Mouse (Mus musculus): ENCODE results near the gene Hepacam2.
"Not testable (repeated sequence)": the region's sequence is repeated elsewhere in the genome, so short reads cannot be mapped to it uniquely, and the experiment has no call there.

The Hepacam2 gene

GRCm38 (mm10) chr6:3498162-3498848 lies at the start of gene Hepacam2, which contains the start of gene Vps50:
Gene Hepacam2, minus strand, starts transcription at chr6:3498298.
Gene Vps50, plus strand, starts transcription at chr6:3498382.
- DNase-seq (ENCODE audit: extremely low read depth, insufficient read length, low spot score): peak; percentile 82

- no peak for DNase-seq (ENCODE audit: extremely low read depth, insufficient read length, low spot score)
Observed at GRCm38 (mm10) chr6:3544970-3545369, 46.9 kb upstream of the Hepacam2 start.

- no peak for DNase-seq (ENCODE audit: extremely low read depth, insufficient read length, low spot score)
Observed at GRCm38 (mm10) chr6:3543862-3544261, 45.8 kb upstream of the Hepacam2 start.

- no peak for DNase-seq (ENCODE audit: extremely low read depth, insufficient read length, low spot score)
Observed at GRCm38 (mm10) chr6:3539470-3539869, 41.4 kb upstream of the Hepacam2 start.

- DNase-seq (ENCODE audit: extremely low read depth, insufficient read length, low spot score): no peak
Observed at GRCm38 (mm10) chr6:3536048-3536447, 38.0 kb upstream of the Hepacam2 start.

- no peak for DNase-seq (ENCODE audit: extremely low read depth, insufficient read length, low spot score)
Observed at GRCm38 (mm10) chr6:3531445-3531844, 33.3 kb upstream of the Hepacam2 start.

GRCm38 (mm10) chr6:3528198-3528597 lies 30.1 kb upstream of the Hepacam2 start:
- no peak for DNase-seq (ENCODE audit: extremely low read depth, insufficient read length, low spot score)

- DNase-seq (ENCODE audit: extremely low read depth, insufficient read length, low spot score): no peak
Observed at GRCm38 (mm10) chr6:3512611-3513010, 14.5 kb upstream of the Hepacam2 start.

- DNase-seq (ENCODE audit: extremely low read depth, insufficient read length, low spot score): no peak
Observed at GRCm38 (mm10) chr6:3511612-3512011, 13.5 kb upstream of the Hepacam2 start.

- DNase-seq (ENCODE audit: extremely low read depth, insufficient read length, low spot score): no peak
Observed at GRCm38 (mm10) chr6:3511116-3511515, 13.0 kb upstream of the Hepacam2 start.

- DNase-seq (ENCODE audit: extremely low read depth, insufficient read length, low spot score): peak; percentile 40
Observed at GRCm38 (mm10) chr6:3509782-3510181, 11.7 kb upstream of the Hepacam2 start.

GRCm38 (mm10) chr6:3508151-3508550 lies 10.1 kb upstream of the Hepacam2 start:
- not testable (repeated sequence) for DNase-seq (ENCODE audit: extremely low read depth, insufficient read length, low spot score)

- no peak for DNase-seq (ENCODE audit: extremely low read depth, insufficient read length, low spot score)
Observed at GRCm38 (mm10) chr6:3507078-3507477, 9.0 kb upstream of the Hepacam2 start.

GRCm38 (mm10) chr6:3505289-3505688 lies 7.2 kb upstream of the Hepacam2 start:
- no peak for DNase-seq (ENCODE audit: extremely low read depth, insufficient read length, low spot score)

GRCm38 (mm10) chr6:3500286-3500685 lies 2.2 kb upstream of the Hepacam2 start:
- DNase-seq (ENCODE audit: extremely low read depth, insufficient read length, low spot score): no peak

GRCm38 (mm10) chr6:3496210-3496609 lies 1.9 kb downstream of the Hepacam2 start:
- DNase-seq (ENCODE audit: extremely low read depth, insufficient read length, low spot score): no peak

GRCm38 (mm10) chr6:3494285-3494684 lies 3.8 kb downstream of the Hepacam2 start:
- DNase-seq (ENCODE audit: extremely low read depth, insufficient read length, low spot score): no peak

GRCm38 (mm10) chr6:3487355-3487754 lies 10.7 kb downstream of the Hepacam2 start:
- DNase-seq (ENCODE audit: extremely low read depth, insufficient read length, low spot score): no peak

GRCm38 (mm10) chr6:3485133-3485532 lies 13.0 kb downstream of the Hepacam2 start:
- no peak for DNase-seq (ENCODE audit: extremely low read depth, insufficient read length, low spot score)

- peak; percentile 19 for DNase-seq (ENCODE audit: extremely low read depth, insufficient read length, low spot score)
Observed at GRCm38 (mm10) chr6:3481705-3482104, 16.4 kb downstream of the Hepacam2 start.

GRCm38 (mm10) chr6:3479853-3480252 lies 18.2 kb downstream of the Hepacam2 start:
- DNase-seq (ENCODE audit: extremely low read depth, insufficient read length, low spot score): no peak

- DNase-seq (ENCODE audit: extremely low read depth, insufficient read length, low spot score): no peak
Observed at GRCm38 (mm10) chr6:3476299-3476698, 21.8 kb downstream of the Hepacam2 start.

GRCm38 (mm10) chr6:3470706-3471105 lies 27.4 kb downstream of the Hepacam2 start:
- no peak for DNase-seq (ENCODE audit: extremely low read depth, insufficient read length, low spot score)

Data from 3134 (cell line).